Comparison of ENCODE assay signal across 27 mouse cellular contexts in genomic region chr2:76185126-76185525, GRCm38 (mm10).
DNase-seq lines count a peak whose midpoint lies in the region; ATAC-seq lines count a peak whose summit lies in the region.
"Had no signal": no experiment of that assay in that cellular context is flagged by ENCODE, and none has a peak within 500 bp of the region (broad histone marks: within the 10 kb centered on the region; RNA-seq: fewer than 3 reads in every experiment).

No protein-coding gene starts in this region.

- ATAC-seq in heart, embryonic 11.5 days (replicated peaks; ENCODE audit: insufficient number of reproducible peaks, low FRiP score, low TSS enrichment), result no peak
- ATAC-seq in heart, embryonic 16.5 days (replicated peaks; ENCODE audit: extremely low read depth, insufficient read depth, low FRiP score), result peak; percentile 91
- no peak for ATAC-seq in inflammation-experienced regulatory T-cells, adult 6 months
- no peak for ATAC-seq in kidney, embryonic 16.5 days (ENCODE audit: low FRiP score, low TSS enrichment)
- ATAC-seq: activated CD4-positive, CD25-positive, alpha-beta regulatory T cell, adult 4 months; forebrain, embryonic 15.5 days; hindbrain, embryonic 16.5 days; intestine, embryonic 16.5 days had no signal

- H3K4me1 ChIP-seq in heart, embryonic 11.5 days (ENCODE audit: control insufficient read depth, insufficient read depth, low read length), result no peaks in the 10 kb centered on the region
- H3K4me1 ChIP-seq in heart, embryonic 16.5 days (ENCODE audit: control insufficient read depth, insufficient read depth, low read length), result peaks cover 7% of the 10 kb centered on the region
- H3K4me1 ChIP-seq in kidney, embryonic 16.5 days (ENCODE audit: insufficient read depth, low read length), result no peaks in the 10 kb centered on the region
- H3K4me1 ChIP-seq: embryonic facial prominence, embryonic 10.5 days; embryonic facial prominence, embryonic 13.5 days; forebrain, embryonic 12.5 days; forebrain, embryonic 15.5 days; hindbrain, embryonic 10.5 days; hindbrain, embryonic 13.5 days had no signal

- H3K9me3 ChIP-seq in heart, embryonic 11.5 days (replicated peaks; ENCODE audit: control insufficient read depth, low read length), result no peaks in the 10 kb centered on the region
- no peaks in the 10 kb centered on the region for H3K9me3 ChIP-seq in heart, embryonic 16.5 days (replicated peaks; ENCODE audit: control insufficient read depth, low read length)
- H3K9me3 ChIP-seq in kidney, embryonic 16.5 days (ENCODE audit: low read length), result no peaks in the 10 kb centered on the region
- H3K9me3 ChIP-seq: embryonic facial prominence, embryonic 10.5 days; embryonic facial prominence, embryonic 13.5 days; forebrain, embryonic 12.5 days; forebrain, embryonic 15.5 days; hindbrain, embryonic 10.5 days; hindbrain, embryonic 13.5 days had no signal

- H3K4me3 ChIP-seq in heart, embryonic 11.5 days (ENCODE audit: low read depth, low read length), result no peak overlapping the region
- H3K4me3 ChIP-seq in heart, embryonic 16.5 days (ENCODE audit: low read length), result no peak overlapping the region
- no peak overlapping the region for H3K4me3 ChIP-seq in kidney, embryonic 16.5 days (ENCODE audit: low read length)
- H3K4me3 ChIP-seq: embryonic facial prominence, embryonic 10.5 days; embryonic facial prominence, embryonic 13.5 days; erythroblast, embryonic 14.5 days; forebrain, embryonic 12.5 days; forebrain, embryonic 15.5 days; hindbrain, embryonic 10.5 days; hindbrain, embryonic 13.5 days had no signal

- no peak overlapping the region for H3K27ac ChIP-seq in heart, embryonic 11.5 days (ENCODE audit: low read depth, low read length)
- H3K27ac ChIP-seq in heart, embryonic 16.5 days (ENCODE audit: low read length), result 0 out of 2 replicates have a peak overlapping the region, but pooled peaks have one; percentile 39
- no peak overlapping the region for H3K27ac ChIP-seq in kidney, embryonic 16.5 days (ENCODE audit: low read length)
- H3K27ac ChIP-seq: embryonic facial prominence, embryonic 10.5 days; embryonic facial prominence, embryonic 13.5 days; forebrain, embryonic 12.5 days; forebrain, embryonic 15.5 days; hindbrain, embryonic 10.5 days; hindbrain, embryonic 13.5 days had no signal

- intact Hi-C loops in heart, postnatal 36 days (cut with DNase I), result loop anchor here (10.0 kb wide), 1 partner anchor 100 kb away; no protein-coding TSS in a partner anchor

- H3K9ac ChIP-seq in heart, embryonic 11.5 days (ENCODE audit: low read depth, low read length), result no peak overlapping the region
- no peak overlapping the region for H3K9ac ChIP-seq in heart, embryonic 16.5 days (ENCODE audit: low read length)
- H3K9ac ChIP-seq in kidney, embryonic 16.5 days (replicated peaks; ENCODE audit: low read length), result no peak overlapping the region
- H3K9ac ChIP-seq: embryonic facial prominence, embryonic 13.5 days; forebrain, embryonic 12.5 days; forebrain, embryonic 15.5 days; hindbrain, embryonic 13.5 days had no signal

- no peak overlapping the region for H3K4me2 ChIP-seq in heart, embryonic 11.5 days
- no peak overlapping the region for H3K4me2 ChIP-seq in heart, embryonic 16.5 days (ENCODE audit: low read depth, low read length)
- no peak overlapping the region for H3K4me2 ChIP-seq in kidney, embryonic 16.5 days (replicated peaks; ENCODE audit: low read depth, low read length)
- H3K4me2 ChIP-seq: embryonic facial prominence, embryonic 13.5 days; forebrain, embryonic 12.5 days; forebrain, embryonic 15.5 days; hindbrain, embryonic 13.5 days had no signal

- H3K36me3 ChIP-seq in heart, embryonic 11.5 days (ENCODE audit: control insufficient read depth, insufficient read depth, low read length), result no peaks in the 10 kb centered on the region
- H3K36me3 ChIP-seq in heart, embryonic 16.5 days (ENCODE audit: control insufficient read depth, insufficient read depth), result no peaks in the 10 kb centered on the region
- no peaks in the 10 kb centered on the region for H3K36me3 ChIP-seq in kidney, embryonic 16.5 days (ENCODE audit: insufficient read depth, low read length)
- H3K36me3 ChIP-seq: embryonic facial prominence, embryonic 10.5 days; embryonic facial prominence, embryonic 13.5 days; forebrain, embryonic 12.5 days; forebrain, embryonic 15.5 days; hindbrain, embryonic 10.5 days; hindbrain, embryonic 13.5 days had no signal

- peak; percentile 95 for DNase-seq in heart, adult 11 months
- DNase-seq in heart, adult 8-10 months (ENCODE audit: low spot score), result peak; percentile 21
- DNase-seq in heart, postnatal 36 days, result no peak
- DNase-seq in heart, postnatal 4 days, result peak; percentile 7
- DNase-seq: adrenal gland, adult 8-10 months; adrenal gland, postnatal 25 days; cerebellum, adult 11-12 months; cerebellum, adult 8-10 months; cerebellum, postnatal 36 days; embryo, embryonic 11 days; gastrocnemius, postnatal 14 days; kidney, adult 18-20 months; kidney, adult 9 months had no signal

- H3K27me3 ChIP-seq in heart, embryonic 11.5 days (ENCODE audit: control insufficient read depth, insufficient read depth, low read length), result no peaks in the 10 kb centered on the region
- H3K27me3 ChIP-seq in heart, embryonic 16.5 days (ENCODE audit: control insufficient read depth, insufficient read depth, low read length), result no peaks in the 10 kb centered on the region
- H3K27me3 ChIP-seq in kidney, embryonic 16.5 days (ENCODE audit: insufficient read depth, low read length), result no peaks in the 10 kb centered on the region
- H3K27me3 ChIP-seq: embryonic facial prominence, embryonic 13.5 days; forebrain, embryonic 12.5 days; forebrain, embryonic 15.5 days; hindbrain, embryonic 13.5 days had no signal

- 32% methylated on average over 1 of the region's 1 CpGs for WGBS in heart, embryonic 11.5 days (ENCODE audit: insufficient replicate concordance)
- 14% methylated on average over 1 of the region's 1 CpGs for WGBS in heart, embryonic 16.5 days
- WGBS in kidney, embryonic 16.5 days, result 75% methylated on average over 1 of the region's 1 CpGs

Comparison
In these comparisons a context has a peak if more than half of its experiments do, and no peak if none do; other contexts are left out.
1. DNase-seq: peak in heart, adult 11 months (single experiment), heart, adult 8-10 months (single experiment) and heart, postnatal 4 days (single experiment); none in heart, postnatal 36 days (0 of 2).